Mouse (Mus musculus) C2C12 (cell line): ENCODE data around the gene Atxn2l. TPM values are rescaled to one million over a fixed set of nuclear protein-coding genes. Genes with fewer than 3 reads are reported as not detected.

Experiments
- H3K27me3 ChIP-seq: one replicate; pipeline ENCODE4 v1.6.1; 2011; ENCODE audit not compliant: control insufficient read depth, insufficient read depth, insufficient read length
- H3K36me3 ChIP-seq: one replicate; pipeline ENCODE4 v1.6.1; 2011; ENCODE audit not compliant: control insufficient read depth, insufficient read depth
- H3K4me3 ChIP-seq: one replicate; pipeline ENCODE4 v1.5.1; 2011; ENCODE audit warnings: mild to moderate bottlenecking, control low read depth; ENCODE audit not compliant: poor library complexity, insufficient read depth, severe bottlenecking
- H3K79me2 ChIP-seq: one replicate; pipeline ENCODE4 v1.6.1; 2011; ENCODE audit not compliant: control insufficient read depth, insufficient read depth
- H3K79me3 ChIP-seq: one replicate; pipeline ENCODE4 v1.6.1; 2011; ENCODE audit warnings: low read depth, control low read depth
- H3ac ChIP-seq: one replicate; pipeline ENCODE3; 2011; ENCODE audit warnings: low read depth; ENCODE audit not compliant: control insufficient read depth, insufficient read length
- CEBPB ChIP-seq: IDR thresholded peaks from one replicate; pipeline ENCODE4 v1.6.1; 2011; ENCODE audit warnings: low read depth, mild to moderate bottlenecking, control low read depth, moderate library complexity
- CTCF ChIP-seq: IDR thresholded peaks from one replicate; pipeline ENCODE4 v1.5.1; 2011; ENCODE audit not compliant: control insufficient read depth, insufficient read depth, insufficient read length
- FOSL1 ChIP-seq: IDR thresholded peaks from one replicate; pipeline ENCODE4 v1.8.0; 2011; ENCODE audit warnings: mild to moderate bottlenecking, low read length; ENCODE audit not compliant: poor library complexity, insufficient read depth, severe bottlenecking
- MAX ChIP-seq: IDR thresholded peaks from one replicate; pipeline ENCODE4 v1.6.1; 2011; ENCODE audit warnings: mild to moderate bottlenecking, control low read depth
- MYOD1 ChIP-seq: IDR thresholded peaks from one replicate; pipeline ENCODE4 v1.6.1; 2011; ENCODE audit warnings: low read depth; ENCODE audit not compliant: control insufficient read depth, insufficient read length
- MYOG ChIP-seq: IDR thresholded peaks from one replicate; pipeline ENCODE4 v1.6.1; 2011; ENCODE audit not compliant: control insufficient read depth, insufficient read length; ENCODE audit errors: extremely low read depth
- USF1 ChIP-seq: IDR thresholded peaks from one replicate; pipeline ENCODE4 v1.6.1; 2011; ENCODE audit warnings: low read depth, mild to moderate bottlenecking, control low read depth, moderate library complexity
- polyA plus RNA-seq: library from polyadenylated mRNA; unstranded; fragments of >200 nt; fragmentation: generic; extraction: Trizol; gene quantifications from one replicate; pipeline ENCODE4 v1.2.1, GENCODE M21; 2012; ENCODE audit warnings: missing spikeins

Atxn2l gene
- polyA plus RNA-seq, 1 experiment, result 73.0 TPM

- Histone ChIP-seq H3K27me3 (no peaks in the 10 kb centered on the region), H3ac (no peak overlapping the region), H3K4me3 (no peak overlapping the region), H3K79me2 (no peaks in the 10 kb centered on the region), H3K79me3 (no peaks in the 10 kb centered on the region), H3K36me3 (peaks cover 16% of the 10 kb centered on the region)
- TF ChIP-seq CEBPB (no peak), CTCF (peak; percentile 47), MYOD1 (no peak)
Measured at GRCm38 (mm10) chr7:126467271-126467670, 36.0 kb downstream of the Atxn2l start.

- TF ChIP-seq MYOD1 (no peak), MYOG (no peak), USF1 (no peak), FOSL1 (no peak), CTCF (no peak)
- H3K36me3 ChIP-seq, result peaks cover 16% of the 10 kb centered on the region
Measured at GRCm38 (mm10) chr7:126466707-126467106, 36.5 kb downstream of the Atxn2l start.

GRCm38 (mm10) chr7:126466116-126466515 lies 37.1 kb downstream of the Atxn2l start:
- no peaks in the 10 kb centered on the region for H3K27me3 ChIP-seq
- H3ac ChIP-seq, result no peak overlapping the region
- no peak overlapping the region for H3K4me3 ChIP-seq
- no peaks in the 10 kb centered on the region for H3K79me3 ChIP-seq
- H3K79me2 ChIP-seq, result no peaks in the 10 kb centered on the region
- H3K36me3 ChIP-seq, result peaks cover 15% of the 10 kb centered on the region
- TF ChIP-seq FOSL1 (no peak), USF1 (peak; percentile 48)

More at GRCm38 (mm10) chr7:126466707-126467106, 36.5 kb downstream of the Atxn2l start:
- H3K79me3 ChIP-seq, result no peaks in the 10 kb centered on the region
- H3ac ChIP-seq, result no peak overlapping the region
- H3K79me2 ChIP-seq, result no peaks in the 10 kb centered on the region
- H3K27me3 ChIP-seq, result no peaks in the 10 kb centered on the region
- no peak overlapping the region for H3K4me3 ChIP-seq

GRCm38 (mm10) chr7:126465246-126466030 lies 37.8 kb downstream of the Atxn2l start:
- Histone ChIP-seq H3K79me2 (no peaks in the 10 kb centered on the region), H3K4me3 (no peak overlapping the region), H3K27me3 (no peaks in the 10 kb centered on the region), H3K79me3 (no peaks in the 10 kb centered on the region), H3K36me3 (peaks cover 10% of the 10 kb centered on the region), H3ac (no peak overlapping the region)
- TF ChIP-seq MYOD1, result peak; percentile 83
- TF ChIP-seq FOSL1, result no peak
- no peak for TF ChIP-seq MAX
- no peak for TF ChIP-seq CEBPB

GRCm38 (mm10) chr7:126464836-126465235 lies 38.4 kb downstream of the Atxn2l start:
- Histone ChIP-seq H3K27me3 (no peaks in the 10 kb centered on the region), H3K36me3 (peaks cover 10% of the 10 kb centered on the region), H3K79me2 (no peaks in the 10 kb centered on the region), H3ac (no peak overlapping the region), H3K79me3 (no peaks in the 10 kb centered on the region), H3K4me3 (no peak overlapping the region)
- TF ChIP-seq CEBPB, result no peak
- TF ChIP-seq MYOD1, result no peak
- no peak for TF ChIP-seq MYOG
- TF ChIP-seq MAX, result no peak
- TF ChIP-seq FOSL1, result no peak

GRCm38 (mm10) chr7:126464121-126464520 lies 39.1 kb downstream of the Atxn2l start:
- Histone ChIP-seq H3K4me3 (no peak overlapping the region), H3K27me3 (no peaks in the 10 kb centered on the region), H3ac (no peak overlapping the region), H3K79me3 (no peaks in the 10 kb centered on the region), H3K79me2 (no peaks in the 10 kb centered on the region), H3K36me3 (peaks cover 10% of the 10 kb centered on the region)
- TF ChIP-seq USF1 (no peak), CTCF (no peak), MYOD1 (peak; percentile 58)
